Mouse (Mus musculus) brain, embryonic 14.5 days (tissue): ENCODE results near the gene Orai3. TPM values are rescaled to one million over a fixed set of nuclear protein-coding genes. Genes with fewer than 3 reads are reported as not detected.
A peak's percentile ranks its signal among the peaks of the same experiment; 100 is the strongest.
"Not testable (repeated sequence)": the region's sequence is repeated elsewhere in the genome, so short reads cannot be mapped to it uniquely, and the experiment has no call there.

Experiments used
- DNase-seq: peaks from one replicate; pipeline ENCODE4 v3.0.0-alpha.2; 2011; ENCODE audit warnings: low read depth
- CTCF ChIP-seq: fragments of 200-500 bp; IDR thresholded peaks from 2 replicates; pipeline ENCODE4 v1.5.1; 2012; ENCODE audit warnings: inconsistent platforms, mild to moderate bottlenecking, moderate library complexity, borderline replicate concordance; ENCODE audit not compliant: insufficient read depth, insufficient read length; ENCODE audit errors: extremely low read depth
- POLR2A ChIP-seq: fragments of 200-500 bp; IDR thresholded peaks from 2 replicates; pipeline ENCODE4 v1.6.1; 2012; ENCODE audit warnings: mild to moderate bottlenecking, inconsistent platforms, borderline replicate concordance; ENCODE audit not compliant: poor library complexity, insufficient read depth, insufficient read length, severe bottlenecking; ENCODE audit errors: extremely low read depth
- polyA plus RNA-seq: library from polyadenylated mRNA; depleted of rRNA; stranded (reverse); fragments of >200 nt; gene quantifications from 2 replicates; pipeline ENCODE4 v1.2.3, GENCODE M21; 2012

The Orai3 gene
- polyA plus RNA-seq, 1 experiment: 11.2 TPM

DNA sequence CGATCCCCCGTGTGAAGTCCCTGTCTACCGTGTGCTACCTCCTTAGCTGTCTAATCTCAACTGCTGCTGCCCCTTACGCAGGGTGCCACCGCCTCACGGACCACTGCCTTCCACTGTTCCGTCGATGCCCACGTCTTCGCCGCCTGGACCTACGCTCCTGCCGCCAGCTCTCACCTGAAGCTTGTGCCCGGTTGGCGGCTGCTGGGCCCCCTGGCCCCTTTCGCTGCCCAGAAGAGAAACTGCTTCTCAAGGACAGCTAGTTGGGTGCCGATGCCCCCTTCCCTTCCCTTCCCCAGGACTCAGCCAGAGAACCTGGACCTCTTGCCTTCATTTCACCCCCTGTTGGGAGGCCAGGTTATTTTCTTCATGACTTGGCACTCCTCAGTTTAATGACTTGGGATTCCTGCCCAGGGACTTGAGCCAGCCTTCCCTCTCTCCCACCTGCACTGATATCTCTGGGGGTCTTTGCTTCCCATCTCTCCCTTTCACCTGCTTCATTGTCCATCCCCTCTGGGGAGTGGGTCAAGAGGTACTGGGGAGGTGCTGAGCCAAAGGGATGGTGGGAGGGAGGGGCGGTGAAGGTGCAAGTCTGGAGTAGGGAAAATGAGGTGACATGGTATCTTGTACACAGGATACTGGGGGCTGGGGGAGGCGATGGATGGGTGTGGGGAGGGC lies 1.8 kb upstream of the Orai3 start:
- no peak for DNase-seq
- TF ChIP-seq POLR2A: no peak
- no peak for TF ChIP-seq CTCF

GRCm38 (mm10) chr7:127768346-127768996 lies 1.1 kb upstream of the Orai3 start:
- no peak for DNase-seq
- TF ChIP-seq POLR2A: no peak
- 0 out of 2 replicates have a peak, but pooled peaks have one; percentile 4 for TF ChIP-seq CTCF

DNA sequence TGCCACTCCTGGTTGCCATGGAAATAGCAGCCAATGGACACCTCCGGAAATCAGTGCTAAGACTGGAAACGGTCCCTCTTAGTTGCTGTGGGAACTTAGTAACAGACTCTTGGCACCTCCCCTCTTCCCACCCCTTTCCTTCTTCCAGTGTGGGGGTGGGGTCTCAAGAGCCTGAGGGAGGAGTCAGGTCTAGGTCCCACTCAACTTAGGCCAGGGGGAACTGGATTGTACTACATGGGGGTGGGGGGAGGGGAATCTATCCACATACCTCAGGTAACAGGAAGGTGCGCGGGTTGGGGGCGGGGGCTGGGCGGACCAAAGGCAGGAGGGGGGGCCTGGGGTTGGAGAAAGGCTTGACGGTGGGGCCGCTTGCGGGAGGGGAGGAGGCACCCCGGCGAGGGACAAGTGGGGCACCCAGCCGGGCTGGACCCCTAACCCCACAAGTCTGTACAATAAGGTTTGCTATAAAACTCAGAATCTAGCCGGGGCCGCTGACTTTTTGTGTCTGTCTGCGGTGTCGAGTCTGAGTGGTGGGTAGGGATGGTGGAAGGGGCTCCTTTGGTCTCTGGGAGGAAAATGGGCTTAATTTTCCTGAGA lies 520 bp upstream of the Orai3 start:
- no peak for TF ChIP-seq CTCF
- DNase-seq: peak; percentile 98

DNA sequence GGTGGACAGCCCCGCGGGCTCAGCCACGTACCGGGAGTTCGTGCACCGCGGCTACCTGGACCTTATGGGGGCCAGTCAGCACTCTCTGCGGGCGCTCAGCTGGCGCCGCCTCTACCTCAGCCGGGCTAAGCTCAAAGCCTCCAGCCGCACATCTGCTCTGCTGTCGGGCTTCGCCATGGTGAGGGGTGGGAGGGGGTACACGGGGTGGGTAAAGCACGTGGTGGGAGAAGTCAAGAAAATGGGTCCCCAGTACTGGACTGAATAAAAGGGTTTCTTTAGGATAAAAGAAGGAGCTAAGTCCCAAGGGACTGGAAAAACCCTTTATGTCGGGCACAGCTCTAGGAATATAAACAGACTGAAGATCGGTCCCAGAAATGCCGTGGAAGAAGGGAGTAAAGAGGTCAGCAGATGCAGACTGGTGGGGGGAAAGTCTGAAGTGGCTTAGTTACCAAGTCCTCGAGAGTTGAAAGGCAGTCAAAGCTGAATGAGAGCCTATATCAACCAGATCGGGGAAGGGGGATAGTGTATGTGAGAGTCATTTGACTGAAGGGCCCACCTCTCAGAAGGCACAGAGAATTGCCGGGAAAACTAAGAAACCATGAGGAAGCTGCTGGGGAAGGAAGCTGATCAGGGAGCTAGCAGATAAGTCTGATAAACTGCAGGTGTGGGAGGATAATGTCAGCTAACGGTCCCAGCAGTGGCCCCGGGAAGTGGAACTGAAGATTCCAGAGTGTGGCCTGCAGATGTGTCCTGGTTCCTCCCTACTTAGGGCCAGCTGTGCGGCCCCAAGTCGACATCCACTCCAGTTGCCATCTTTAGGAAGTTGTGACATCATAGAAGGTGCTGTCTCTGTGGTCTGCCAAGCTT lies 657 bp downstream of the Orai3 start:
- TF ChIP-seq CTCF (no peak), POLR2A (no peak)
- peak; percentile 37 for DNase-seq

DNA sequence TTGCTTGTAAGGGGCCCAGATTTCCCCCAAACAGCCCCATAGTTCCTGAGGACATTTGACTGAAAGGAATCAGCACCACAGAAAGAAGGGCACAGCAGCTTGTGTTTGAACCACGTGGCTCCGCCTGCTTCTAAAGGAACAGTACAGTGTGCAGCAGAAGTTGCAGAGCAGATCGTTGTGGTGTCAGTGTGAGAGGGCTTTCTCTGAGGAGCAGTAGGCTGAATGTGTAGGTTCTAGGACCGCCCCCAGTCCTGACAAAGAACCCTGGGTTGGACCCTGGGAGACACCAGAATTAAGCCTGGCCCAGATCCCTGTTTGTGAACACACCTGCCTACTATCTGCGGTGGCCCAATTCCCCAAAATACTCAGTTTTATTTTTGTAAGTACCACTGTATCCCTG lies 1.6 kb downstream of the Orai3 start:
- TF ChIP-seq POLR2A: no peak
- TF ChIP-seq CTCF: no peak
- no peak for DNase-seq

- TF ChIP-seq POLR2A (no peak), CTCF (no peak)
- no peak for DNase-seq
These were observed 2.5 kb downstream of the Orai3 start for GRCm38 (mm10) chr7:127772080-127772479.

DNA sequence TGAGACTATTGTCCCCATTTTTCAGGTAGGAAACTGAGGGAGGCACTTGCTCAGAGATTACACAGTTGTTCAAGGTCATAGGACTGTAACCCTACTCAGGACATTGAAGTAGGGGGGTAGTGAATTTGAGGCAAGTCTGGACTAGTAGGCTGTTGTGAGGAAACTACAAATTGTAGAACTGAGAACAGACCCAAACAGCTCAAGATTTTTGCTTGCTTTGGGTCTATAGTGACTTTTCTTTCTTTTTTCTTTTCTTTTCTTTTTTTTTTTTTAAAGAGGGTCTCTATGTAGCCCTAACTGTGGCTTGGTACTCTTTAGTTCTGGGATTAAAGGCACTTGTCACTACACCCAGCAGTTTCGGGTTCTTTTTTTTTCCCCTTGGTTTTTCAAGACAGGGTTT lies 2.9 kb downstream of the Orai3 start:
- TF ChIP-seq CTCF (no peak), POLR2A (no peak)
- no peak for DNase-seq

DNA sequence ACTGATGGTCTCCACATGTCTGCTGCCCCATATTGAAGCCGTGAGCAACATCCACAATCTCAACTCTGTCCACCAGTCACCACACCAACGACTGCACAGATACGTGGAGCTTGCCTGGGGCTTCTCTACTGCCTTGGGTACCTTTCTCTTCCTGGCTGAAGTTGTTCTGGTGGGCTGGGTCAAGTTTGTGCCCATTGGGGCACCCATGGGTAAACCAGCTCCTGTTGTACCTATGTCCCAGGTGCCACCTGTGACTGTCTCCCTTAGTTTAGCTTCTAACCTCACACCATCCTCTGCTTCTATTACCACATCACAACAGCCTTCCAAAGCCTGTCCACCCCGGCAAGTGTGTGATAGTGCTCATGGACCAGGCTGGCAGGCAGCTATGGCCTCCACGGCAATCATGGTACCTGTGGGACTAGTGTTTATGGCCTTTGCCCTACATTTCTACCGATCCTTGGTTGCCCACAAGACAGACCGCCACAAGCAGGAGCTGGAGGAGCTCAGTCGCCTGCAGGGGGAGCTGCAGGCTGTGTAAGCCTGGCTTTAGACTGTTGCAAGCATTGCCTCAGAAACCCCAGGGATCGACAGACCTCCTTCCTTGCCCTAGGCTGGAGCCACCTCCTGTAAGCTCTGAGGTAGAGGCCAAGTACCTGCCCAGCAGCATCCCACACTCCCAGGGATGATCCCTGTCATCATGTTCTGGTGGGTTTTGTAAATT lies 4.2 kb downstream of the Orai3 start:
- no peak for TF ChIP-seq POLR2A
- peak; percentile 79 for TF ChIP-seq CTCF

DNA sequence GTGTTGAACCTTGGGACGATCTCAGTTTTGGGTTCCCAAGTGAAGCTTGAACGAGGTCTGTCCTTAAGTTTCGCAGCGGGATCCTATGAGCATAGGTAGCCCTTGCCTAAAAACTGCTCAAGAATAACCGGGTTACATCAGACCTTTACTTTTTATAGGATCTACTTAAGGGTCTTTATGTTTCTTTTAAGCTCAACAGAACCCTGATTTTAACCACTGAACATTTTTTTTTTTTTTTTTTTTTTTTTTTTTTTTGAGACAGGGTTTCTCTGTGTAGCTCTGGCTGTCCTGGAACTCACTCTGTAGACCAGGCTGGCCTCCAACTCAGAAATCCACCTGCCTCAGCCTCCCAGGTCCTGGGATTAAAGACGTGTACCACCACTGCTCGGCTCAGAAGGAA lies 6.2 kb downstream of the Orai3 start:
- not testable (repeated sequence) for DNase-seq

More for the DNA sequence above, 4.2 kb downstream of the Orai3 start:
- DNase-seq: peak; percentile 74

DNA sequence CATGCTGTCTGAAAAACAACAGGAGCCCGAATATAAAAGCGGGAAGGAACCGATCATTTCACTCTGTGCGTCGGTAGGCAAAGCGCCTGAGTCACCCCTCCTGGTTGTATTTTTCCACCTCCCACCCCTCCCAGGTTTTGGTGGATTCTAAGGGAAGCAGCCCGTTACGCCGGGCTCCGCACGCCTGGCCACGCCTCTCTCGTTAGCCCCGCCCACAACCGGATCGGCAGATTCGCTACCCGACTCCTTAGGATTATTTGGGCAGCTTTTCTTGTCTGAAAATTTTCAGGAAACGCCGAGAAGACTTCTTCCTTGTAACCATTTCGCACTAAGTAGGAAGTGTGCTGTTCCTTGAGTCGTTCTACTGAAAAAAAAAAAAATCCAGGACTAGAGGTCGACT lies 6.8 kb downstream of the Orai3 start, which contains the start of gene Setd1a:
Gene Setd1a, plus strand, starts transcription at position 245 of the 400 bp plus-strand sequence.
- TF ChIP-seq POLR2A: peak; percentile 38; the same call in 1 of the 2 replicates
- no peak for TF ChIP-seq CTCF
- peak; percentile 92 for DNase-seq
